Mouse (Mus musculus) gastrocnemius, adult 8-10 months (tissue): ENCODE results near the gene Dclre1a. TPM values are rescaled to one million over a fixed set of nuclear protein-coding genes. Genes with fewer than 3 reads are reported as not detected.
A peak's percentile ranks its signal among the peaks of the same experiment; 100 is the strongest.
"Not testable (repeated sequence)": the region's sequence is repeated elsewhere in the genome, so short reads cannot be mapped to it uniquely, and the experiment has no call there.

ENCODE experiments used
- DNase-seq, 2 experiments: peaks; one replicate each; pipeline ENCODE4 v3.0.0; 2022; ENCODE audit warnings: low spot score in 2 of 2
- total RNA-seq, 4 experiments: library from RNA; stranded (reverse); gene quantifications; 2 replicates each; pipeline ENCODE4 v1.2.4; 2022

The Dclre1a gene
- total RNA-seq, 4 experiments from 2014 or later = 2.8 to 4.5 (median 3.5) TPM

DNA sequence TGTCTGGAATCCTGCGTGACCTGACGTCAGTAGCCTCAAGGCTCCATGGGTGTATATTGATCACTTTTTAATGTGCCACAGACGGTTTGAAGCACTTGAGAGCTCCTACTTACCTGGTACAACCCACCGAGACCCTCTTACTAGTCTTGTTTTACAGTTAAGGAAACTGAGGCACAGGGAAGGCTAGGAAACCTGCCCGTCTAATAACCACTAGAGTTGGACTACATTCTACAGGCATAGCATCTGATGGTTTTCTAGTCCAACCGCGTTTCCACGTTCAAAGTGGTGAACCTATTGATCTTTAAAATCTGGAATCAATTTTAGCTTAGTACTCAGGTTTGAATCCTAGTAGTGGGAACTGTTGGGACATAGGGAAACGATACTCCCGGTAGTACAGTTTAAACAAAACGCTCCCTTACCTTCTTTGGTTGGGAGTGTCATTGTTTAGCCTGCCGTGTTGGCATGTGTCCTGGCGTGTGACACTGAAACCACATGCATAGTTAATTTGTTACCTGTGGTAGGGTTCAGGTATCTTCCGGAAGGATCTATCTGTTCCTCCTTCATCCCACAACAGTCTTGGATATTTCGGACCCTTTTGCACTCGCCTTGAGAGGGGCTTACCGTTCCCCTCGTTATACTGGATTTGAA lies 1.1 kb upstream of the Dclre1a start:
- no peak for DNase-seq

DNA sequence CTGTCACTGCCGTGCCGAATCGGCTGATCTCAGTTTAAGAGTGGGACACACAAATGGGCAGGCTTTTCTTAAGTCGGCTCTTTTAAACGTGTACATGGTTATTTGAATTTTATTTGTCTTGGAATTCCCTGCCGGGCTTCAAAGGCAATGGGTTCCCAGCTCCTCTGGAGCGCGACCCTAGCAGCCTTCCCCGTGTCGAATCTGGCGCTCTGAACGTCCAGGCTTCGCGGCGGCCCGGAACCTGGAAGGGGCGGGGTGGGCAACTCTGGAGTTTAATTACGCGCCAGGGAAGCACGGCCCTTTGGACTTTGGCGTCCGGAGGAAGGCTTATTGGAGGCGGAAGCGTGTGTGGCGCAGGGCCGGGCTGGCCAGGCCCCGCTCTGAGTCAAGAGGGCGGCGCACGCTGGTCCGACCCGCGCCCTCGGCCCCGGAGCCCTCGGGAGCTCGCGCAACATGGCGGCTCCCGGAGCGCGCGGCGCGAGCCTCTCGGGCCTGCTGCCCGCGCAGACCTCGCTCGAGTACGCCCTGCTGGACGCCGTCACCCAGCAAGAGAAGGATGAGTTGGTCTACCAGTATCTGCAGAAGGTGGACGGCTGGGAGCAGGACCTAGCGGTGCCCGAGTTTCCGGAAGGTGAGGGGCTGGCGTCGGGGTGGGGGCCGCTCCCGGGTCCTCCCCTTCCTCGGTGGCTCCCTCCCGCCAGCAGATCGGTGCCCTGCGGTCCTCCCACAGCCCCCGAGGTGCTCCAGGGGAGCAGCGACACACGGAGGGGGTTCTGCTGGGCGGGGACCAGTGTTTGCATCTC lies 409 bp upstream of the Dclre1a start, which contains the start of gene Nhlrc2:
Nhlrc2 (plus strand) TSS at position 32 of the 803 bp plus-strand sequence.
- DNase-seq = peak; percentile 72 to 82

DNA sequence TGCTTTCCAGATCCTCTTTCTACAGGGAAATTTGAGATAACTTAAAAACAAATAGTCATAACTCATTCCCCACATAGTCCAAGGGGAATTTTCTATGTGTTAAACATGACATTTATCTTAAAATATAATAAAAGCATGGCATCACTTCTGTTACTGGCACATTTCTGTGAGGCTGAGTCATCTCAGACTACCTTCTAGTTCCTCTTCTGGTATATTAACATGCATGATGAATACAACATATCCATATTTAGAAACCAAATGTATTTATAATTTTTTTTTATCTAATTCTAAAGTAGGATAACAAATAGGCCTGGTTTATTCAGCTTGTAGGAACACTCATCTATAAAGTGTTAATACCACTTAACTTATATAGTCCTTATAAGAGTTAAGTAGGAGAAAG lies 2.0 kb downstream of the Dclre1a start:
- no peak for DNase-seq

DNA sequence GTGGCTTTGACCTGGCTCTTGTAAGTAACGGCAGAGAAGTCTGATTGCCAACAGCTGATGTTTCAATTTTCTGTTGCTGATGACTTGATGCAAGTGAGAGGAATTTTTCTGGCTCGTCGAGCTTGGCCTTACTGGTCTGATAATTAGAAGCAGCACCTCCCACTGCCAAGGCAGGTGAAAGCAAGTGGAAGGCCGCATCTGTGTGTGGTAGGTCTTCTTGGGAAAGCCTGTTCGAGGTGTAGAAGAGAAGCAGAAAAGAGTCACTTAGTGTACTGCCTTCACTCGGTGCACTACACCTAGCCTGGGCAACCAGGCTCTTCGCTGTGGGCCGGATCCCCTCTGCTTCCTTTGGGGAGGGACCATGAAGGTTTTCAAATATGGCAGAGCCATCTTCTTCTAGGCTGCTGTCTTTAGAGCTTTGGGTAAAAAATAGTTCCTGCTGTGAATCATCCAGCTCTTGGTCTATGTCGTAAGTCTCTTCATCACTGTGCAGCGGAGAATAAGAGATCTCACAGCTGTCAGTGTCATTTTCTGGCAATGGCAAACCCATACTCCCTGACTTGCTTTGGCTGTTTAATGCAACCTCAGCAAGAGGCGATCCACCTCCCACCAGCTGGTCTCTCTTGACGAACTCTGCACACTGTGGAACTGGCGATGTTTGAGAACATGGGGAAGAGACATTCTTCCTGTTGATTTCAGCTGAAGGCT lies 3.2 kb downstream of the Dclre1a start:
- no peak for DNase-seq

- DNase-seq = no peak
Measured at GRCm38 (mm10) chr19:56543320-56543719, 4.7 kb downstream of the Dclre1a start.

GRCm38 (mm10) chr19:56535765-56536164 lies 12.3 kb downstream of the Dclre1a start:
- no peak for DNase-seq

GRCm38 (mm10) chr19:56535064-56535463 lies 13.0 kb downstream of the Dclre1a start:
- DNase-seq = no peak

GRCm38 (mm10) chr19:56534337-56534736 lies 13.7 kb downstream of the Dclre1a start:
- no peak for DNase-seq

DNA sequence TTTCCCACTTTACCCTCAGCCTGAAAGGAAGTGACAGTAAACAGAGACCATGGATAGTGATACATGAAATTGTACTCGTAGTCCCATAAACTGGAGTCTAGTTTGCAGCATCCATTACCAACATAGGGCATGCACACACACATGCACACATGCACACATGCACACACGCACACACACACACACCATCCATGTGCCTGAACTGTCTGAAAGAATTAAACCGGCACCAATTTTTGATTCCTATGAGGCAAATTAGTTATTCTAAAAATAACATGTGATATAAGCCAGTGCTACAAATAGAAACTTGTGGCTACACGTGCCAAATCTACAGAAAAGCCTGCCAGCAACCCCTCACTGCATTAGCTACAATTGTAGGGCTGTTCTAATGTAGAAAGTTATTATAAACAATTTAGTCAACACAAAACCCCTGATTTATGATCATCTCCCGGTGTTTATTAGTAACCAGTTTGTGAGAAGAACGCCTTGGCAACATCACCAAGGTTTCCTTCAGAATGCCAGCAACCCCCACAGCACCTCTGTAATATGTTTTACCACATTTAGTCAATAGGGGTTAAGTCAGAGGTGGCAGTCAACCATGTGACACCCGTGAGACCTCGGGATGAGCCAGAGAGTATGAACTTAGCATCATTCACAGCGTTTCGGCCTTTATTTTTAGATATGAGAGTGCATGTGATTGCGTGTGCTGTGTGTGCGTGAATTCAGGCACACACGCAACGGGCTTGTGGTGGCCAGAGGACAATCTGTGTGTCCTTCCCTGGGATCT lies 14.5 kb downstream of the Dclre1a start:
- DNase-seq = no peak

DNA sequence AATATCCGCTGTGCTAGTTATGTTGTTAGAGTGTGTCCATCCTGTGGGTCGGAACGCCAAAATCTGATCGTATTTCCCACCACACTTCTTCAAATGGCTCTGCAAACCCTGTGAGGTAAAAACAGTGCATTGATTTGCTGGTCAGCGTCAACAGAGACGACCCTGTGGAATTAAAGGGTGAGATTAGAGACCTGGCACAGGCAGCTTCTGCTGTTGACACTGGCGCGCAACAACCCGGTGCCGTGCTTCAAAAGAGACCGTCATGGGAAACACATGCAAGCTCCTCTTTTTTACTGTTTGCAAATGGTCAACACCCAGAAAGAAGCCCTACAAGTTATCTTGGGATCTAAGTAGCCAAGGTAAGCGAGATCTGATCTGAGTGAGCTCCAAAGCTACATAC lies 16.8 kb downstream of the Dclre1a start:
- DNase-seq = no peak

DNA sequence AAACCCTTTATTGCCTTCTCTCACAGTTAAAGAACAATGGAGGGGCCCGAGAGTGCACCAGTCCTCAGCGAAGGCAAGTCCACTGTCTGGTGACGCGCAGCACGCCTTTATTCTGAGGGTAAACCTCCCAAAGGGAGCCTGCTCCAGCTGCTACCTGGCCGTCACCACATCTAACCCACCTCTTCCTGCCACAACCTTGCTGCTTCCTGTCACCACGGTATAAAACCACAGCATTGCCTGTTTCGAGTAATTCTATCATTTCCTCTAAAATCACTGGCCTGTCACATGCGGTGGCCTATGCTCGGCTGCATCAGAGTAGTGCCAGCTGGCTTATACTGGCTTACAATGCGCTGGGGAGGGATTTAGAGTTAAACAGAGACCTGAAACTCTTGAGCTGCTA lies 17.5 kb downstream of the Dclre1a start:
- not testable (repeated sequence) for DNase-seq

DNA sequence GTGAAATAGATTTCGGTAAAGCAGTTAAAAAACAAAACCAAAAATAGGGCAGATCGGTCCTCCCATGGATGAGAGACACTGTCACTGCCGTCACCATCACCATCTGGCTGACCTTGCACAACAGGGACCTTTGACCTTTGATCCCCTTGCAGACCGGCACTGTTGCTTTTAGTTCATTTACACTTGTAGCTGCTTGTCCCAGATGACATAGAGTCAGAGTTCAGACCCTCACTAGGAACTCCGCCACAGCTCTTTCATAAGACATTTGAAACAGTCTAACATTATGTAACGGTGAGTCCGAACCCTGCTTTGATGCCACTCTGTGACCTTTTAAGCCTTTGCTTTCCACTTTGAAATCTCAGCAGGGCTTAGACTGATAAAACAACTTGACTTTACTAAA lies 28.6 kb downstream of the Dclre1a start:
- not testable (repeated sequence) for DNase-seq

GRCm38 (mm10) chr19:56513527-56513926 lies 34.5 kb downstream of the Dclre1a start:
- DNase-seq = not testable (repeated sequence)

- not testable (repeated sequence) for DNase-seq
Measured at GRCm38 (mm10) chr19:56511207-56511606, 36.8 kb downstream of the Dclre1a start.

- not testable (repeated sequence) for DNase-seq
Measured at GRCm38 (mm10) chr19:56503525-56503924, 44.5 kb downstream of the Dclre1a start.

DNA sequence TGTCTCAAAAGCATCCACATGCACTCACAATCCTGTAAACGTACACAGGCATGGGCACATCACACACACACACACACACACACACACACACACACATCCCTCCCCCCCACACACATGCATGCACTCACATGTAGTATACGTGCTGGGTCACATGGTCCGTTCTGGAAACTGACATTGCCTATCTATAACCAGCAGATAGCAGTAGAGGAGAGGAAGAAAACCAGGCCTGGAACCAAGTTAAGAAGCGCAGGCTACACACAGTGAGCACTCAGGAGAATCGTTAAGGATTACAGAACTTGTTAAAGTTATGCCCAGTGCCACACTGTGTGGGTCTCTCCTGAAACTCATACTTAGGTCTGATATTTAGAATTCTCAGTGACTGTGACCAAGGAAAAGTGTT lies 45.0 kb downstream of the Dclre1a start:
- not testable (repeated sequence) for DNase-seq

DNA sequence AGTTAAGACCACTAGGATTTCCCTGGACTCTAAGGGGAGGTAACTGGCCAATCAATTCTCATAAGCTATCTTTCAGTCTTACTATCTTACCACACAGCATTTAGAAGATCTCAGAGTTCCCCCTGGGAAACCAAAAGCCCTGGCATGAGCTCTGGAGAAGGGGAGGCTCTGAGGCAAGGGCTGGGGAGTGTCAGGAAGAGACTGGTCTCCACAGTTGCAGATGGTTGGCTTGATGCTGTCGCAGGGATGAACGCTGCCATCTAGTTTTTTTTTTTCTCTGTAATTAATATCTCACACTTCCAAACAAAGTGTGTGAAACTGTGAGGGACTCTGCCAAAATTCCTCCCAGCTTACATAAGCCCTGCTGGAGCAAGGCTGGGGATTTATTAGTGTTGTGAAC lies 53.9 kb downstream of the Dclre1a start:
- DNase-seq = not testable (repeated sequence)

- no peak for DNase-seq
Measured at GRCm38 (mm10) chr19:56489601-56490000, 58.4 kb downstream of the Dclre1a start.

- no peak for DNase-seq
Measured at GRCm38 (mm10) chr19:56487339-56487738, 60.7 kb downstream of the Dclre1a start.

DNA sequence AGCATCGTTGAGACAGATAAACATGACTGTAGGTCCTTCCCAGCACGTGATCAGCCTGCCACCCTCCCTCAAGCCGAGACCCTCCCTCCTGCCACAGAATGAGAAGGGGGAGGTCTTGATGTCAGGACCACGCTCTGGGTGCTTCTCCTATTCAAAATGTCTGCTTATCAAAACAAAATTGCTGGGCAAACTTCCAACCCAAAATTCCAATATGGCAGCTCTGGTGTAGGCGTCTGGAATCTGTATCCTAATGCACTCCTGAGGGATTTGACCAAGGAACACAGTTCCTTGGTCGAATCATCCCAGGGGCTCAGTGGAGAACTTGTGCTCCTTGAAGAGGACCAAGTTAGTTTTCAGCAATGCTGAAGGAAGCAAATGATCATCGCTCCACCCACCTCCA lies 61.1 kb downstream of the Dclre1a start:
- no peak for DNase-seq
